Mouse (Mus musculus): Measurements from ENCODE around the gene 7420426K07Rik. TPM values are rescaled to one million over a fixed set of nuclear protein-coding genes. Genes with fewer than 3 reads are reported as not detected.
A peak's percentile ranks its signal among the peaks of the same experiment; 100 is the strongest.

The 7420426K07Rik gene
- polyA plus RNA-seq, 1 experiment from 2014 or later = not detected

GRCm38 (mm10) chr9:98929496-98929895 is 26.6 kb downstream of the 7420426K07Rik start:
- no peaks in the 10 kb centered on the region for H3K27me3 ChIP-seq (ENCODE audit: control insufficient read depth, insufficient read depth, low read length)
- H3K9ac ChIP-seq (ENCODE audit: low read length) = no peak overlapping the region
- no peak overlapping the region for H3K27ac ChIP-seq (ENCODE audit: low read depth, low read length)
- no peaks in the 10 kb centered on the region for H3K9me3 ChIP-seq (ENCODE audit: control insufficient read depth, low read length)
- ATAC-seq (replicated peaks; ENCODE audit: low FRiP score) (no peak), DNase-seq (ENCODE audit: low spot score) (no peak)
- no peak overlapping the region for H3K4me2 ChIP-seq (ENCODE audit: low read depth, low read length, severe bottlenecking)
- 0 out of 2 replicates have a peak, but pooled peaks cover 2% of the 10 kb centered on the region for H3K4me1 ChIP-seq (replicated peaks; ENCODE audit: control insufficient read depth, insufficient read depth, low read length)
- 90% methylated on average over 2 of the region's 2 CpGs for WGBS
- H3K4me3 ChIP-seq (ENCODE audit: low read depth, low read length) = no peak overlapping the region
- no peaks in the 10 kb centered on the region for H3K36me3 ChIP-seq (ENCODE audit: control insufficient read depth, insufficient read depth, low read length)

- DNase-seq (ENCODE audit: low spot score) = no peak
- Histone ChIP-seq H3K36me3 (ENCODE audit: control insufficient read depth, insufficient read depth, low read length) (no peaks in the 10 kb centered on the region), H3K9ac (ENCODE audit: low read length) (no peak overlapping the region), H3K4me1 (replicated peaks; ENCODE audit: control insufficient read depth, insufficient read depth, low read length) (0 out of 2 replicates have a peak, but pooled peaks cover 2% of the 10 kb centered on the region), H3K4me3 (ENCODE audit: low read depth, low read length) (no peak overlapping the region), H3K9me3 (ENCODE audit: control insufficient read depth, low read length) (no peaks in the 10 kb centered on the region), H3K27me3 (ENCODE audit: control insufficient read depth, insufficient read depth, low read length) (no peaks in the 10 kb centered on the region), H3K4me2 (ENCODE audit: low read depth, low read length, severe bottlenecking) (no peak overlapping the region), H3K27ac (ENCODE audit: low read depth, low read length) (no peak overlapping the region)
- no peak for ATAC-seq (replicated peaks; ENCODE audit: low FRiP score)
- 3% methylated on average over 6 of the region's 6 CpGs for WGBS
Observed at GRCm38 (mm10) chr9:98932931-98933330, 30.0 kb downstream of the 7420426K07Rik start.

- WGBS = 20% methylated on average over 16 of the region's 16 CpGs
- Histone ChIP-seq H3K4me1 (replicated peaks; ENCODE audit: control insufficient read depth, insufficient read depth, low read length) (0 out of 2 replicates have a peak, but pooled peaks cover 2% of the 10 kb centered on the region), H3K4me2 (ENCODE audit: low read depth, low read length, severe bottlenecking) (no peak overlapping the region), H3K27ac (ENCODE audit: low read depth, low read length) (no peak overlapping the region), H3K9ac (ENCODE audit: low read length) (no peak overlapping the region), H3K9me3 (ENCODE audit: control insufficient read depth, low read length) (no peaks in the 10 kb centered on the region), H3K4me3 (ENCODE audit: low read depth, low read length) (no peak overlapping the region), H3K27me3 (ENCODE audit: control insufficient read depth, insufficient read depth, low read length) (no peaks in the 10 kb centered on the region), H3K36me3 (ENCODE audit: control insufficient read depth, insufficient read depth, low read length) (no peaks in the 10 kb centered on the region)
- DNase-seq (ENCODE audit: low spot score) (no peak), ATAC-seq (replicated peaks; ENCODE audit: low FRiP score) (no peak)
Observed at GRCm38 (mm10) chr9:98935190-98935909, 32.4 kb downstream of the 7420426K07Rik start.

- DNase-seq (ENCODE audit: low spot score) (no peak), ATAC-seq (replicated peaks; ENCODE audit: low FRiP score) (no peak)
- Histone ChIP-seq H3K9ac (ENCODE audit: low read length) (no peak overlapping the region), H3K4me3 (ENCODE audit: low read depth, low read length) (no peak overlapping the region), H3K36me3 (ENCODE audit: control insufficient read depth, insufficient read depth, low read length) (no peaks in the 10 kb centered on the region), H3K4me2 (ENCODE audit: low read depth, low read length, severe bottlenecking) (no peak overlapping the region), H3K27me3 (ENCODE audit: control insufficient read depth, insufficient read depth, low read length) (no peaks in the 10 kb centered on the region), H3K9me3 (ENCODE audit: control insufficient read depth, low read length) (no peaks in the 10 kb centered on the region), H3K4me1 (replicated peaks; ENCODE audit: control insufficient read depth, insufficient read depth, low read length) (no peaks in the 10 kb centered on the region), H3K27ac (ENCODE audit: low read depth, low read length) (no peak overlapping the region)
- WGBS = 18% methylated on average over 2 of the region's 2 CpGs
Observed at GRCm38 (mm10) chr9:98939290-98939689, 36.4 kb downstream of the 7420426K07Rik start.

GRCm38 (mm10) chr9:98952171-98953050 is 49.5 kb downstream of the 7420426K07Rik start:
- DNase-seq (ENCODE audit: low spot score) (peak; percentile 68), ATAC-seq (replicated peaks; ENCODE audit: low FRiP score) (no peak)
- Histone ChIP-seq H3K4me2 (ENCODE audit: low read depth, low read length, severe bottlenecking) (peak overlapping the region; percentile 30; the same call in 1 of the 2 replicates), H3K9ac (ENCODE audit: low read length) (peak overlapping the region; percentile 27; the same call in 1 of the 2 replicates), H3K4me3 (ENCODE audit: low read depth, low read length) (peak overlapping the region; percentile 11), H3K27ac (ENCODE audit: low read depth, low read length) (no peak overlapping the region), H3K36me3 (ENCODE audit: control insufficient read depth, insufficient read depth, low read length) (no peaks in the 10 kb centered on the region), H3K27me3 (ENCODE audit: control insufficient read depth, insufficient read depth, low read length) (peaks cover 69% of the 10 kb centered on the region), H3K4me1 (replicated peaks; ENCODE audit: control insufficient read depth, insufficient read depth, low read length) (peaks cover 19% of the 10 kb centered on the region), H3K9me3 (ENCODE audit: control insufficient read depth, low read length) (no peaks in the 10 kb centered on the region)
- under 1% methylated on average over 40 of the region's 40 CpGs for WGBS

- DNase-seq (ENCODE audit: low spot score) (no peak), ATAC-seq (replicated peaks; ENCODE audit: low FRiP score) (no peak)
- Histone ChIP-seq H3K27me3 (ENCODE audit: control insufficient read depth, insufficient read depth, low read length) (peaks cover 75% of the 10 kb centered on the region), H3K27ac (ENCODE audit: low read depth, low read length) (no peak overlapping the region), H3K4me3 (ENCODE audit: low read depth, low read length) (no peak overlapping the region), H3K4me1 (replicated peaks; ENCODE audit: control insufficient read depth, insufficient read depth, low read length) (peaks cover 19% of the 10 kb centered on the region), H3K36me3 (ENCODE audit: control insufficient read depth, insufficient read depth, low read length) (no peaks in the 10 kb centered on the region), H3K9me3 (ENCODE audit: control insufficient read depth, low read length) (no peaks in the 10 kb centered on the region), H3K9ac (ENCODE audit: low read length) (no peak overlapping the region), H3K4me2 (ENCODE audit: low read depth, low read length, severe bottlenecking) (no peak overlapping the region)
- WGBS = 6% methylated on average over 4 of the region's 4 CpGs
Observed at GRCm38 (mm10) chr9:98953291-98953690, 50.4 kb downstream of the 7420426K07Rik start.

- Histone ChIP-seq H3K4me1 (replicated peaks; ENCODE audit: control insufficient read depth, insufficient read depth, low read length) (peaks cover 19% of the 10 kb centered on the region), H3K27me3 (ENCODE audit: control insufficient read depth, insufficient read depth, low read length) (peaks cover 80% of the 10 kb centered on the region), H3K9ac (ENCODE audit: low read length) (no peak overlapping the region), H3K27ac (ENCODE audit: low read depth, low read length) (no peak overlapping the region), H3K4me3 (ENCODE audit: low read depth, low read length) (no peak overlapping the region), H3K9me3 (ENCODE audit: control insufficient read depth, low read length) (no peaks in the 10 kb centered on the region), H3K36me3 (ENCODE audit: control insufficient read depth, insufficient read depth, low read length) (no peaks in the 10 kb centered on the region), H3K4me2 (ENCODE audit: low read depth, low read length, severe bottlenecking) (no peak overlapping the region)
- DNase-seq (ENCODE audit: low spot score) = no peak
- no peak for ATAC-seq (replicated peaks; ENCODE audit: low FRiP score)
- 1% methylated on average over 9 of the region's 9 CpGs for WGBS
Observed at GRCm38 (mm10) chr9:98953830-98954229, 50.9 kb downstream of the 7420426K07Rik start.

All from forebrain, embryonic 11.5 days (tissue).